Mouse (Mus musculus) Muller cell, postnatal 12 days (primary cell): ENCODE data around the gene Vmn1r128.
"Not testable (repeated sequence)": the region's sequence is repeated elsewhere in the genome, so short reads cannot be mapped to it uniquely, and the experiment has no call there.

Source experiments
- DNase-seq: peaks from one replicate; pipeline ENCODE4 v3.0.0-alpha.2; 2015; ENCODE audit errors: inconsistent ontology term

The Vmn1r128 gene

GRCm38 (mm10) chr7:21349073-21349472, at the start of gene Vmn1r128:
Vmn1r128 (plus strand) TSS chr7:21349373.
- not testable (repeated sequence) for DNase-seq

GRCm38 (mm10) chr7:21301367-21301766, 47.8 kb upstream of the Vmn1r128 start, which contains the start of gene Vmn1r126:
Vmn1r126 (minus strand) TSS chr7:21301467.
- not testable (repeated sequence) for DNase-seq

GRCm38 (mm10) chr7:21319761-21320160, 29.4 kb upstream of the Vmn1r128 start, which contains the start of gene Vmn1r127:
Vmn1r127 (minus strand) TSS chr7:21319861.
- DNase-seq = not testable (repeated sequence)

GRCm38 (mm10) chr7:21361191-21361590, 12.0 kb downstream of the Vmn1r128 start, which contains the start of gene Vmn1r129:
Vmn1r129 (minus strand) TSS chr7:21361291.
- DNase-seq = not testable (repeated sequence)
